Mouse (Mus musculus) liver, postnatal 0 days (tissue): ENCODE results near the gene Cldn1. TPM values are rescaled to one million over a fixed set of nuclear protein-coding genes. Genes with fewer than 3 reads are reported as not detected.

ENCODE experiments used
- ATAC-seq: fragments of 200-750 bp; cut with Nextera tagmentation; 2 replicates; pipeline ENCODE4 v1.8.0; 2017; ENCODE audit warnings: mild to moderate bottlenecking, moderate library complexity
- DNase-seq: peaks from one replicate; pipeline ENCODE4 v3.0.0-alpha.2; 2016
- H3K27ac ChIP-seq: fragments of 300-500 bp; sonication (generic); 2 replicates; pipeline ENCODE4 v1.5.1; 2014; ENCODE audit warnings: antibody characterized with exemption, moderate library complexity, mild to moderate bottlenecking, low read depth
- H3K27me3 ChIP-seq: fragments of 300-500 bp; sonication (generic); 2 replicates; pipeline ENCODE4 v1.6.1; 2014; ENCODE audit warnings: low read length, control low read depth, mixed read lengths; ENCODE audit not compliant: insufficient read depth
- H3K36me3 ChIP-seq: fragments of 300-500 bp; sonication (generic); replicated peaks from 2 replicates; pipeline ENCODE4 v1.6.1; 2014; ENCODE audit warnings: mild to moderate bottlenecking, control low read depth, low read length, moderate library complexity, mixed read lengths; ENCODE audit not compliant: insufficient read depth
- H3K4me1 ChIP-seq: fragments of 300-500 bp; sonication (generic); 2 replicates; pipeline ENCODE4 v1.6.1; 2014; ENCODE audit warnings: antibody characterized with exemption, mild to moderate bottlenecking, control low read depth; ENCODE audit not compliant: insufficient read depth
- H3K4me2 ChIP-seq: fragments of 300-500 bp; sonication (generic); 2 replicates; pipeline ENCODE4 v1.6.1; 2014; ENCODE audit warnings: low read depth, mild to moderate bottlenecking, low read length, moderate library complexity, mixed read lengths
- H3K4me3 ChIP-seq: fragments of 300-500 bp; sonication (generic); 2 replicates; pipeline ENCODE4 v1.5.1; 2014; ENCODE audit warnings: low read depth, low read length
- H3K9ac ChIP-seq: fragments of 300-500 bp; sonication (generic); replicated peaks from 2 replicates; pipeline ENCODE4 v1.6.1; 2014; ENCODE audit warnings: mild to moderate bottlenecking, moderate library complexity
- H3K9me3 ChIP-seq: fragments of 300-500 bp; sonication (generic); 2 replicates; pipeline ENCODE4 v1.6.1; 2016; ENCODE audit warnings: mild to moderate bottlenecking, control low read depth, low read length, mixed read lengths
- CTCF ChIP-seq: sonication (generic); IDR thresholded peaks from 2 replicates; pipeline ENCODE4 v1.5.1; 2016; ENCODE audit warnings: antibody characterized with exemption, low read depth
- EP300 ChIP-seq: IDR thresholded peaks from 2 replicates; pipeline ENCODE4 v1.6.1; 2016; ENCODE audit warnings: antibody characterized with exemption, low read depth, mild to moderate bottlenecking
- WGBS: fragments of 180-500 bp; shearing (Covaris S2); extraction: QIAGEN DNeasy Blood & Tissue Kit; methylation state at CpG from one replicate; pipeline ENCODE4 v1.1.7; 2014; ENCODE audit not compliant: insufficient replicate concordance; 5-methylcytosine and 5-hydroxymethylcytosine counted together
- polyA plus RNA-seq: library from polyadenylated mRNA; unstranded; fragments of >200 nt; fragmentation: Nextera tagmentation; extraction: Ambion mirVana; gene quantifications from 2 replicates; pipeline ENCODE4 v1.2.1, GENCODE M21; 2015

Cldn1 gene
- polyA plus RNA-seq, 1 experiment from 2014 or later, result 90.0 TPM

GRCm38 (mm10) chr16:26348809-26349208 is 22.8 kb downstream of the Cldn1 start:
- no peaks in the 10 kb centered on the region for H3K9me3 ChIP-seq
- H3K27ac ChIP-seq, result no peak overlapping the region
- peaks cover 3% of the 10 kb centered on the region; the same call in 1 of the 2 replicates for H3K4me1 ChIP-seq
- 36% methylated on average over 1 of the region's 1 CpGs for WGBS
- TF ChIP-seq EP300 (no peak), CTCF (no peak)
- H3K27me3 ChIP-seq, result no peaks in the 10 kb centered on the region
- H3K36me3 ChIP-seq, result no peaks in the 10 kb centered on the region
- H3K4me2 ChIP-seq, result no peak overlapping the region
- ATAC-seq, result no peak
- no peak for DNase-seq
- no peak overlapping the region for H3K9ac ChIP-seq
- no peak overlapping the region for H3K4me3 ChIP-seq

DNA sequence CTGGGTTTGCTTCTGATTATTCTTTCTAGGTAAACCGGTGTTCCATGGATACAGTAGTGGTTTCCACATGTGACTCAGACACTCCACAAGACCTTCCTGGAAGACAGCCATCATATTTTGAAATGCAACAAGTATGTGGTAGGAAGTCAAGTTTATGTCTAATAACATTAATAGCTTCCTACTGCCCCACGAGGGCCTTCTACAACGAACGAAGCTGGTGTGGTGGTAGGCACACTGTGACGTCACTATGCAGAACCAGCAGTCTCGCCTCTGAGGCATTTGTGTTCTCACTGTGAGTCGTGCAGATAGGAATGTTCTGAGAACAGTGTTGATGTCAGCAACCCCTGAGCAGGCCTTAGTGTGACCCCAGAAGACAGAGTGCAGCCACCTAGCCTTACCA is 55.4 kb downstream of the Cldn1 start:
- ATAC-seq (no peak), DNase-seq (no peak)
- no peak overlapping the region for H3K4me2 ChIP-seq
- WGBS, result 63% methylated on average over 7 of the region's 7 CpGs
- H3K4me1 ChIP-seq, result no peaks in the 10 kb centered on the region
- TF ChIP-seq CTCF (no peak), EP300 (no peak)
- H3K27ac ChIP-seq, result no peak overlapping the region
- H3K27me3 ChIP-seq, result no peaks in the 10 kb centered on the region
- H3K9me3 ChIP-seq, result no peaks in the 10 kb centered on the region
- H3K4me3 ChIP-seq, result no peak overlapping the region
- no peak overlapping the region for H3K9ac ChIP-seq
- no peaks in the 10 kb centered on the region for H3K36me3 ChIP-seq

GRCm38 (mm10) chr16:26314815-26315214 is 56.8 kb downstream of the Cldn1 start:
- no peak for TF ChIP-seq EP300
- no peak overlapping the region for H3K4me2 ChIP-seq
- no peak overlapping the region for H3K4me3 ChIP-seq
- H3K27me3 ChIP-seq, result no peaks in the 10 kb centered on the region
- H3K9me3 ChIP-seq, result no peaks in the 10 kb centered on the region
- 79% methylated on average over 13 of the region's 13 CpGs for WGBS
- H3K9ac ChIP-seq, result no peak overlapping the region
- H3K27ac ChIP-seq, result no peak overlapping the region
- H3K36me3 ChIP-seq, result no peaks in the 10 kb centered on the region
- no peaks in the 10 kb centered on the region for H3K4me1 ChIP-seq
- DNase-seq (no peak), ATAC-seq (no peak)

DNA sequence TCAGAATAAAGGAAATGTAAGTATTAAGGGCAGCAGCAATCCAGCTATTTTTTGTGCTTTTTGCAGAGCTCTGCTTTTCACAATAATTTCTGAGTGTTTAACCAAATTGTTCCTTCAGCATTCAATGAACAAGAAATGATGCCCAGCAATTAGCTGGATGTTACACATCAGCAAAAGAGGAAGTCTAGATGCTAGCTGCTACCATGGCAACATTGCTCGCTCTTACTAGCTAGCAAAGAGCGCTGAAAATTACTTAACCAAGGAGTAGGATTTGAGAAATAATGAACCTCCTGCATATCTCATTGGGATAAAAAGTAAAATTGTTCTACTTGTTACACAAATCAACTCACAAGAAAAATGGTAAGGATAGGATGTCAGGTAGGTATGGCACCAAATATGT is 62.2 kb downstream of the Cldn1 start:
- H3K4me2 ChIP-seq, result no peak overlapping the region
- no peak for DNase-seq
- H3K9ac ChIP-seq, result no peak overlapping the region
- no peaks in the 10 kb centered on the region for H3K9me3 ChIP-seq
- H3K27ac ChIP-seq, result no peak overlapping the region
- no peak overlapping the region for H3K4me3 ChIP-seq
- no peaks in the 10 kb centered on the region for H3K4me1 ChIP-seq
- no peaks in the 10 kb centered on the region for H3K27me3 ChIP-seq
- TF ChIP-seq EP300 (no peak), CTCF (no peak)
- 64% methylated on average over 2 of the region's 2 CpGs for WGBS
- H3K36me3 ChIP-seq, result no peaks in the 10 kb centered on the region
- ATAC-seq, result no peak

Other genes with a start within 250 kb of the Cldn1 start
- gene Cldn16, start 91.3 kb upstream of the Cldn1 start, polyA plus RNA-seq, result not detected in 2 replicates
- gene Tmem207, start 154.9 kb upstream of the Cldn1 start, polyA plus RNA-seq, result not detected in 2 replicates
- gene Il1rap, start 209.9 kb upstream of the Cldn1 start, polyA plus RNA-seq, result 25.6 and 27.4 TPM in 2 replicates